Mouse (Mus musculus) kidney, embryonic 14.5 days (tissue): ENCODE data around the gene Gm17387. TPM values are rescaled to one million over a fixed set of nuclear protein-coding genes. Genes with fewer than 3 reads are reported as not detected.

ENCODE experiments used
- ATAC-seq: fragments of 200-750 bp; cut with Nextera tagmentation; 2 replicates; pipeline ENCODE4 v1.8.0; 2017; ENCODE audit warnings: moderate number of reproducible peaks, mild to moderate bottlenecking, moderate TSS enrichment, moderate library complexity; ENCODE audit not compliant: low FRiP score, low TSS enrichment
- H3K27ac ChIP-seq: fragments of 300-500 bp; sonication (generic); 2 replicates; pipeline ENCODE4 v1.5.1; 2014; ENCODE audit warnings: low read depth, mild to moderate bottlenecking, low read length, moderate library complexity, mixed read lengths
- H3K27me3 ChIP-seq: fragments of 300-500 bp; sonication (generic); 2 replicates; pipeline ENCODE4 v1.6.1; 2014; ENCODE audit warnings: mild to moderate bottlenecking, low read length; ENCODE audit not compliant: control insufficient read depth, insufficient read depth
- H3K36me3 ChIP-seq: fragments of 300-500 bp; sonication (generic); 2 replicates; pipeline ENCODE4 v1.6.1; 2014; ENCODE audit warnings: low read length, mixed read lengths; ENCODE audit not compliant: control insufficient read depth, insufficient read depth
- H3K4me1 ChIP-seq: fragments of 300-500 bp; sonication (generic); 2 replicates; pipeline ENCODE4 v1.6.1; 2014; ENCODE audit warnings: low read length, mixed read lengths; ENCODE audit not compliant: control insufficient read depth, insufficient read depth
- H3K4me2 ChIP-seq: fragments of 300-500 bp; sonication (generic); replicated peaks from 2 replicates; pipeline ENCODE4 v1.6.1; 2014; ENCODE audit warnings: low read depth, mild to moderate bottlenecking, low read length
- H3K4me3 ChIP-seq: fragments of 300-500 bp; sonication (generic); 2 replicates; pipeline ENCODE4 v1.5.1; 2014; ENCODE audit warnings: mild to moderate bottlenecking, low read length
- H3K9ac ChIP-seq: fragments of 300-500 bp; sonication (generic); 2 replicates; pipeline ENCODE4 v1.6.1; 2014; ENCODE audit warnings: low read depth, mild to moderate bottlenecking, low read length, moderate library complexity
- H3K9me3 ChIP-seq: fragments of 300-500 bp; sonication (generic); 2 replicates; pipeline ENCODE4 v1.6.1; 2016; ENCODE audit warnings: low read length; ENCODE audit not compliant: control insufficient read depth
- WGBS: fragments of 180-500 bp; shearing (Covaris S2); extraction: QIAGEN DNeasy Blood & Tissue Kit; methylation state at CpG from one replicate; pipeline ENCODE4 v1.1.7; 2014; 5-methylcytosine and 5-hydroxymethylcytosine counted together
- polyA plus RNA-seq: library from polyadenylated mRNA; unstranded; fragments of >200 nt; fragmentation: Nextera tagmentation; extraction: Ambion mirVana; gene quantifications from 2 replicates; pipeline ENCODE4 v1.2.1, GENCODE M21; 2014

The Gm17387 gene
- polyA plus RNA-seq, 1 experiment from 2014 or later: not detected

- H3K36me3 ChIP-seq: no peaks in the 10 kb centered on the region
- 87% methylated on average over 11 of the region's 11 CpGs for WGBS
- no peaks in the 10 kb centered on the region for H3K27me3 ChIP-seq
- no peak overlapping the region for H3K4me3 ChIP-seq
- no peaks in the 10 kb centered on the region for H3K4me1 ChIP-seq
- no peak overlapping the region for H3K27ac ChIP-seq
- H3K9ac ChIP-seq: no peak overlapping the region
- ATAC-seq: no peak
- no peak overlapping the region for H3K4me2 ChIP-seq
- H3K9me3 ChIP-seq: no peaks in the 10 kb centered on the region
Observed at GRCm38 (mm10) chr7:140998853-140999700, 29.9 kb upstream of the Gm17387 start.

- no peak overlapping the region for H3K9ac ChIP-seq
- no peak overlapping the region for H3K27ac ChIP-seq
- no peak for ATAC-seq
- WGBS: 78% methylated on average over 15 of the region's 15 CpGs
- H3K9me3 ChIP-seq: no peaks in the 10 kb centered on the region
- no peak overlapping the region for H3K4me2 ChIP-seq
- H3K4me3 ChIP-seq: no peak overlapping the region
- no peaks in the 10 kb centered on the region for H3K36me3 ChIP-seq
- no peaks in the 10 kb centered on the region for H3K4me1 ChIP-seq
- H3K27me3 ChIP-seq: no peaks in the 10 kb centered on the region
Observed at GRCm38 (mm10) chr7:141000881-141001708, 27.8 kb upstream of the Gm17387 start.

- Histone ChIP-seq H3K27ac (no peak overlapping the region), H3K4me2 (no peak overlapping the region), H3K36me3 (no peaks in the 10 kb centered on the region), H3K4me1 (peaks cover 2% of the 10 kb centered on the region; the same call in 1 of the 2 replicates), H3K4me3 (no peak overlapping the region), H3K9me3 (no peaks in the 10 kb centered on the region), H3K9ac (no peak overlapping the region), H3K27me3 (no peaks in the 10 kb centered on the region)
- 89% methylated on average over 5 of the region's 5 CpGs for WGBS
- ATAC-seq: no peak
Observed at GRCm38 (mm10) chr7:141003248-141004010, 25.5 kb upstream of the Gm17387 start.

- no peaks in the 10 kb centered on the region for H3K9me3 ChIP-seq
- H3K27me3 ChIP-seq: no peaks in the 10 kb centered on the region
- peaks cover 23% of the 10 kb centered on the region for H3K4me1 ChIP-seq
- 93% methylated on average over 6 of the region's 6 CpGs for WGBS
- H3K9ac ChIP-seq: no peak overlapping the region
- H3K36me3 ChIP-seq: no peaks in the 10 kb centered on the region
- no peak overlapping the region for H3K27ac ChIP-seq
- H3K4me2 ChIP-seq: no peak overlapping the region
- H3K4me3 ChIP-seq: no peak overlapping the region
- no peak for ATAC-seq
Observed at GRCm38 (mm10) chr7:141006446-141006845, 22.5 kb upstream of the Gm17387 start.

GRCm38 (mm10) chr7:141006914-141007313 lies 22.0 kb upstream of the Gm17387 start:
- H3K9ac ChIP-seq: no peak overlapping the region

GRCm38 (mm10) chr7:141008312-141008761 lies 20.6 kb upstream of the Gm17387 start:
- H3K4me1 ChIP-seq: peaks cover 23% of the 10 kb centered on the region
- no peaks in the 10 kb centered on the region for H3K27me3 ChIP-seq
- no peak overlapping the region for H3K9ac ChIP-seq
- 7% methylated on average over 7 of the region's 7 CpGs for WGBS
- H3K4me2 ChIP-seq: peak overlapping the region; percentile 34; the same call in 1 of the 2 replicates
- no peak for ATAC-seq
- H3K4me3 ChIP-seq: no peak overlapping the region
- H3K36me3 ChIP-seq: no peaks in the 10 kb centered on the region
- H3K27ac ChIP-seq: no peak overlapping the region
- no peaks in the 10 kb centered on the region for H3K9me3 ChIP-seq

More at GRCm38 (mm10) chr7:141006914-141007313, 22.0 kb upstream of the Gm17387 start:
- Histone ChIP-seq H3K27me3 (no peaks in the 10 kb centered on the region), H3K36me3 (no peaks in the 10 kb centered on the region), H3K27ac (no peak overlapping the region), H3K9me3 (no peaks in the 10 kb centered on the region), H3K4me2 (no peak overlapping the region), H3K4me3 (no peak overlapping the region), H3K4me1 (peaks cover 23% of the 10 kb centered on the region)
- WGBS: 88% methylated on average over 5 of the region's 5 CpGs
- no peak for ATAC-seq

GRCm38 (mm10) chr7:141008938-141009660 lies 19.8 kb upstream of the Gm17387 start:
- Histone ChIP-seq H3K4me1 (peaks cover 23% of the 10 kb centered on the region), H3K4me3 (peak overlapping the region; percentile 44), H3K27ac (no peak overlapping the region), H3K27me3 (no peaks in the 10 kb centered on the region), H3K36me3 (no peaks in the 10 kb centered on the region), H3K4me2 (peak overlapping the region; percentile 48), H3K9ac (no peak overlapping the region), H3K9me3 (no peaks in the 10 kb centered on the region)
- 8% methylated on average over 20 of the region's 20 CpGs for WGBS
- peak; percentile 73 for ATAC-seq

- peak overlapping the region; percentile 54; the same call in 1 of the 2 replicates for H3K9ac ChIP-seq
- H3K27me3 ChIP-seq: no peaks in the 10 kb centered on the region
- H3K27ac ChIP-seq: no peak overlapping the region
- no peak for ATAC-seq
- H3K4me1 ChIP-seq: peaks cover 23% of the 10 kb centered on the region
- peak overlapping the region; percentile 44; the same call in 1 of the 2 replicates for H3K4me3 ChIP-seq
- no peaks in the 10 kb centered on the region for H3K9me3 ChIP-seq
- WGBS: 88% methylated on average over 9 of the region's 9 CpGs
- H3K4me2 ChIP-seq: peak overlapping the region; percentile 48
- no peaks in the 10 kb centered on the region for H3K36me3 ChIP-seq
Observed at GRCm38 (mm10) chr7:141009665-141010064, 19.3 kb upstream of the Gm17387 start.
